Mouse (Mus musculus): Measurements from ENCODE around the gene Maz. TPM values are rescaled to one million over a fixed set of nuclear protein-coding genes. Genes with fewer than 3 reads are reported as not detected.
A peak's percentile ranks its signal among the peaks of the same experiment; 100 is the strongest.

The Maz gene
- 23.3 and 33.6 TPM in 2 replicates for polyA plus RNA-seq (2012; ENCODE audit: insufficient read depth, insufficient read length, missing spikeins)

DNA sequence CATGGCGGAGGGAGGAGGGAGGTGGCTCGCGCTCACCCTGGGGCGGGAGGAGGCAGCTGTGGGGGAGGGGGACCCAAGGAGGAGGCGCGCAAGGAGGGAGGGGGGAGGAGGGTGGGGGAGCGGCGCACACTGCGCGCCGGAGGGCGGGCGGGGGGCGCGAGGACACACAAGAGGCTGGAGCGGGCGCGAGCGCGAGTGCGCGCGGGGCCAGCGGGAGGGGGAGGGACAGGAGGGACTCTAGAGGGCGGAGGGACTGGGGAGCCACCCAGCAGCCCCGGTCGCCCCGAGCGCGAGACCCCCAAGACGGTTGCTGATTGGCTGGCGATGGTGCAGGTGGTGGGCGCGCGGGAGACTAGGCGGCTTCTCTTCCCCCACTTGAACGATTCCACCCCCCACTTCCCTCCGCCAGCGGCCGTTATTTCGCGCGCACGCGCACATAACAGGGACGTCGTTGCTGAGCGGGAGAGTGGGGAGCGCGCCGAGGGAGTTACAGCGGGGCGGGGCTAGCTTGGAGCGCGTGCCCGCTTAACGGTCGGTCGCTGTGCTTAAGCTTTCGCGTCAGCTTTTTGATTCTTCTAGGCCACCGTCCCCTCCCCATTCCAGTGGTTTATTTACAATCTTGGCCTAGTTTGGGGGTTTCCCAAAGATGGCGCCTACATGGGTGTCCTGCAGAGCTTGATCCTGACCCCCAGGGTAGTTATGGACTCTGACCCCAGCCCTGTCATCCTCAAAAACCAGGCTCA is at the start of gene Maz:
TSS of gene Maz (minus strand) at position 54 of the 743 bp plus-strand sequence.
- Histone ChIP-seq H3K27ac (replicated peaks; ENCODE audit: low read depth, low read length) (peak within 1 kb of the TSS; percentile 77), H3K4me1 (ENCODE audit: control insufficient read depth, insufficient read depth, insufficient read length, low read length) (peaks cover 5% of the 10 kb centered on the region), H3K4me3 (ENCODE audit: insufficient read depth, low read depth, low read length) (peak within 1 kb of the TSS; percentile 83)

DNA sequence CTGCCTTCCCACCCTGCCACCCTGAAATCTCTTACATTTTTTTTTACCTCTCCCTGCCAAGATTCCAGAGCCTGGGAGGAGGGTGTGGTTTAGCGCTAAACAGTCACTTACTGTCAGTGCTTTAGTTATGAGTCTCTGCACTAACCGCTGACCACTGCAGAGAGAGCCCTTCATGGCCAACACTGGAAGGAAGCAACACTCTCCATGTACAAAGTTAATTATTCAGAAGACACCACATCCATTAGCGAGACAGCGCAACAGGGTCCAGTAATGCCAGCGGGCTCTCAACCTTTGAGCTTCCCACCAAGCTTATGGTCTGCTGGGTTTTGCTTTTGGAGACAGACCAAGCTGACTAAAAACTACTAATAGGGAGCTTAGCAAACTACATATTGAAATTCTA is 49.4 kb upstream of the Maz start:
- H3K4me3 ChIP-seq (ENCODE audit: insufficient read depth, low read depth, low read length) = no peak overlapping the region
- H3K27ac ChIP-seq (replicated peaks; ENCODE audit: low read depth, low read length) = no peak overlapping the region
- no peaks in the 10 kb centered on the region for H3K4me1 ChIP-seq (ENCODE audit: control insufficient read depth, insufficient read depth, insufficient read length, low read length)

DNA sequence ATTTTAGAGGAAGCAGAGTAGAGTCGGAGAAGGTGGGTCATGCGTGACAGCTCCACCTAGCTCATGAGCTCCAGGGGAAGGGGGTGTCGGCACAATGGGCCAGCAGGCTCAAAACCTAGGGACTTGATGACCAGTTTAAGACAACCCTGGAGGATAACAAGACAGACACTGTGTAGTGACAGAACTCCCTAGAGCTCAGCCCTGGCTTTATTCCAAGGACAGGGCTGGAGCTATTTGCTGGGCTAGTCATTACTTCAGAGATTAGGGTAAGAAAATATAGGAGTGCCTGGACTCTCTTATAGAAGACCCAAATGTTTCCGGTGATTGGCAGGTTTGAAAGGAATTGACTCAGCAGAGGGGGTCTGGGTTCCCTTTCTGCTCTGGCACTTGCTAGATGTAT is 46.4 kb upstream of the Maz start:
- H3K27ac ChIP-seq (replicated peaks; ENCODE audit: low read depth, low read length) = no peak overlapping the region
- no peaks in the 10 kb centered on the region for H3K4me1 ChIP-seq (ENCODE audit: control insufficient read depth, insufficient read depth, insufficient read length, low read length)
- no peak overlapping the region for H3K4me3 ChIP-seq (ENCODE audit: insufficient read depth, low read depth, low read length)

DNA sequence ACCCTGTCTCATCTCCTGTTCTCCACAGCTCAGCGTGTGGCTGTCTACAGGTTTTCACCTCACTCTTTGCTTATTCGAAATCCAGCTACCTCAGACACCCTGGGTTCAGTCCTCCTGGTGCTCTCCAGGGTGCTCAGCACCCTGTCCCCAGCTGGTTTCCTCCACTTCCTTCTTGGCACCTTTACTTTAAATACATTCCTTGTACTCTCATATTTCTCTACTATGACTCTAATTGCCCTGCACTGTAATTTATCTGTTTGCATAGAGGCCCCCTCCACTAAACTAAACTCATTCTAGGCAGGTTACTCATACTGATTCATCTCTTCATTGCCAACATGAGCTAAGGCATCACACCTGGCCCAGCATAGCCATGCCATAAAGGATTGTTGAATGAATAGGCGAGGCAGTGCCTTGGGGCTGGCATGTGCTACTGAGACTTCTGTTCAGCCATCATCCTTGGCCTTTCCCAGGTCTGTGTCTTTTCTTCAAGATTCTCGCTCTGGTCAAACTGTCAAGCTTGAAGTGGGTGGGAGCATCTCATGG is 44.1 kb upstream of the Maz start:
- Histone ChIP-seq H3K27ac (replicated peaks; ENCODE audit: low read depth, low read length) (no peak overlapping the region), H3K4me3 (ENCODE audit: insufficient read depth, low read depth, low read length) (no peak overlapping the region), H3K4me1 (ENCODE audit: control insufficient read depth, insufficient read depth, insufficient read length, low read length) (no peaks in the 10 kb centered on the region)

DNA sequence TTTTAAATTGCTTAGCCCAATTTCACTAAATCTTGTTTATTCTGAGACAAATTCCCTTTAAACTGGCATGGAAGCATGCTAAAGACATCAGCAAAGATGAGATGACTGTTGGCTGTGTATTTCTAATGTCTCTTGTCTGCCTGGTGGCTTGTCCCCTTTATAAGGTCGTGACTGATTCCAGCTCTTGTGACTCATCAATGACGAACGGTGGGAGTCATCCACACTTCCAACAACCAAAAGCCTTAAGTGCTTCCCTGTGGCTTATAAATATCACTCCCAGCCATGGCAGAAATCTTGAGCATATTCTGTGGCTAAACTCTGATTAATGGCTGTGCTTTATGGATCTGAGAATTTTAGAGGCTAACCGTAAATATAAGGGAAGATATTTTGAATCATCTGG is 39.5 kb upstream of the Maz start:
- Histone ChIP-seq H3K4me3 (ENCODE audit: insufficient read depth, low read depth, low read length) (no peak overlapping the region), H3K27ac (replicated peaks; ENCODE audit: low read depth, low read length) (no peak overlapping the region), H3K4me1 (ENCODE audit: control insufficient read depth, insufficient read depth, insufficient read length, low read length) (no peaks in the 10 kb centered on the region)

DNA sequence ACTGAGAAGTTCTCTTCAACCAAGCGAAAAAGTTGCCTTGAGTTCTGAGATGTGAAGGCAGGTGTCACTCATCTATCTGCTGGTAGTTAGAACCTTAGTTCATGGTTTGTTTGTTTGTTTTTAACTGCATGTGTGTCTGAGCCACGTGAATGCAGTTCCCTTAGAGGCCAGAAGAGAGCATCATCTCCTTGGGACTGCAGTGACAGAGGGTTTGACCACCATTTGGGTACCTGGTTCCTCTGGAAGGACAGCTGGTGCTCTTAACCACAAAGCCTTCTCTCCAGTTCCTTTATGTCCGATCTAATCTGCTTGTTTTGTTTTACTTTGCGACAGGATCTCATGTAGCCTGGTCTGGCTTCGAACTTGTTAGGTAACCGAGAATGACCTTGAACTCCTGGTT is 38.7 kb upstream of the Maz start:
- no peak overlapping the region for H3K27ac ChIP-seq (replicated peaks; ENCODE audit: low read depth, low read length)
- no peaks in the 10 kb centered on the region for H3K4me1 ChIP-seq (ENCODE audit: control insufficient read depth, insufficient read depth, insufficient read length, low read length)
- no peak overlapping the region for H3K4me3 ChIP-seq (ENCODE audit: insufficient read depth, low read depth, low read length)

DNA sequence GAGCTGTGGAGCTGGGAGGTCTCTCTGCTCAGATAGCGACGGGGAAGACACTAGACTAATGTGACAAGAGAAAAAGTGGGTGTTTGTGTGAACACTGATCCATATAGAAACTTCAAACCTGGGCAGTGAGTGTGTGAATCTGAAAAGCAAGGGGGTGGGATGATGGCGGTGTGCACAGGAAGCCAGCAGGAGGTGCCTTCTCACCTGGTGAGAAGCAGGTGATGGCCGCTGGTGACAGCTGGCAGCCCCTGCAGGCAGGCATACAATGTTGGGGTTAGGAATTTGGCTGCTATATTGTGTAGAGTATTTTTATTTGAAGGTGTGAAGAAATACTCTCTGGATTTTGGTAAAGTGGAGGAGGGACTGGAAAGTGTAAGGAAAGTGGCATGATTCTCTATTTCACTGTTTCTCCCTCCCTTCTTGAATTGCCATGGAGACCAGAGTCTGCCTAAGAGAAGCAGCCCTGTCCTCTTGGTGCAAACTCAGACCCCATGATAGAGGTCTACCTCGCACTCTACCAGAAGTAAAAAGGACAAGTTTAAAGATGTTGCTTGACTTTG is 28.3 kb upstream of the Maz start:
- no peak overlapping the region for H3K4me3 ChIP-seq (ENCODE audit: insufficient read depth, low read depth, low read length)
- no peaks in the 10 kb centered on the region for H3K4me1 ChIP-seq (ENCODE audit: control insufficient read depth, insufficient read depth, insufficient read length, low read length)
- H3K27ac ChIP-seq (replicated peaks; ENCODE audit: low read depth, low read length) = no peak overlapping the region

DNA sequence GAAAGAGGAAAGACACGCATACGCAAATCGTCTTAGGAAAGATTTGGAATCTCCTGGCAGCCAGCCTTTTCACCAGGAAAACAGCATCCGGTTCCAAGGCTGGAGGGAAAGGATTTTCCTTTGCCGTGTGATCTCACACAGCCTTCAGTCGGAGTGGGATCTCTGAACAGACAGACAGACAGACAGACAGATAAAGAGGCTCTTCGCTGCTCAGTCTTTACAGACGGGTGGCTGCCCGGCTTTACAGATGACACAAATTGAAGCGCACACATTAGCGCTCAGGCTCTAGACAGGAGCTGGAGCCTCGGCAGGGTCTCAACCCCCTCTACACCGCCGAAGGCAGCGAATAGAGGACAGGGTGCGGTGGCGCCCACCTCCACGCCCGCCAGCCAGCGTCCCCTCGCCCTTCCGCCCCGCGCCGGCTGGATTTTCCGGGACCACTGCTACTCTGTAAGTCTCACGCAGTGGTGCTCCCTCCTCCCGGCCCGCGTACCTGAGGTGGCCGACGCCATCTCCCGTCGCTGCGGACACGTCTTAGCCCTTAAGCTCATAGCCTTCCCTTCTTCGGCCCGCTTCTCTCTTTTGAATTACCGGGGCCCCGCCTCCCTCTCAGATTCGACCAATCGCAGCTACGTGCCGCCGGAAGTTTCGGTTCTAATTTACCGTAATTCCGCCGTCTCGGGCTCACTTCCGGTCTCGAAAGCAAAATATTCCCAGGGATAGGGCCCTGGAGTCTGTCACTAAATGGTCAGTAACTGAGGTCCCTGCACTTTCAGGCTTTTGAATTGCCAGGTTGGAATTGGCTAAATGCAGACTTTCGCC is 15.2 kb upstream of the Maz start, which contains the start of gene Kif22:
TSS of gene Kif22 (minus strand) at position 621 of the 822 bp plus-strand sequence.
- H3K27ac ChIP-seq (replicated peaks; ENCODE audit: low read depth, low read length) = peak within 1 kb of the TSS; percentile 62
- H3K4me3 ChIP-seq (ENCODE audit: insufficient read depth, low read depth, low read length) = peak within 1 kb of the TSS; percentile 84
- no peaks in the 10 kb centered on the region for H3K4me1 ChIP-seq (ENCODE audit: control insufficient read depth, insufficient read depth, insufficient read length, low read length)

DNA sequence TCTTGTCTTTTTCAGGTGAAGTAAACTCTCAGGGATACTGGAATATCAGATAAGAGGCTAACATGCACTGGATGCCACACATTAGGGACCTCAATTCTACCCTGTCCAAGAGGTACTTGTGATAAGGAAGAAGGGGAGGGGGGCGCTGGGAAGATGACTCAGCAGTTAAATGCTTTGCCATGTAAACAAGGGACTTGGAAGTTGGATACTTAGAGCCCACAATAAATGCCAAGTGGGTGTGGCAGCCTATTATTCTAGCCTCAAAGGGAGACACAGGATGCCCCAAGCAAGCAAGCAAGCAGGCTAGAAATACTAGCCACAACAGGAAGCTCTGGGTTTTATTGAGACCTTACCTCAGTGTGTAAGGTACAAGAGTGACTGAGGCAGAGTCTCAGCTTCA is 4.4 kb upstream of the Maz start:
- Histone ChIP-seq H3K4me1 (ENCODE audit: control insufficient read depth, insufficient read depth, insufficient read length, low read length) (peaks cover 14% of the 10 kb centered on the region; the same call in 1 of the 2 replicates), H3K27ac (replicated peaks; ENCODE audit: low read depth, low read length) (no peak overlapping the region), H3K4me3 (ENCODE audit: insufficient read depth, low read depth, low read length) (no peak overlapping the region)

DNA sequence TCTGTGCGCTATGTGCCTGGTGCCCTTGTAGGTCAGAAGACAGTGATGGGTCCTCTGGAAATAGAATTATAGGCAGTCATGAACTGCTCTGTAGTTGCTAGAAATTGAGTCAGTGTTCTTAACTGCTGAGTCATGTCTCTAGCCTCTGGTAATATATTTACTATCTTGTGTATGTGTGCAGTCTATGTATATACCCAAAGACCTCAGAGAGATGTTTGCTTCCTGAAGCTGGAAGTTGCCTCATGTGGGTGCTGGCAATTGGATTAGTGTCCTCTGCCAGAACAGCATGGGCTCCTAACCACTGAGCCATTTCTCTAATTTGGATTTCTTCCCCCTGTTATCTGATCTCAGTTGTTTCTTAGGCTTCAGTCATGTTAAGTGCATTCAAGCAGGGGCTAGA is 3.3 kb upstream of the Maz start:
- Histone ChIP-seq H3K27ac (replicated peaks; ENCODE audit: low read depth, low read length) (no peak overlapping the region), H3K4me3 (ENCODE audit: insufficient read depth, low read depth, low read length) (no peak overlapping the region), H3K4me1 (ENCODE audit: control insufficient read depth, insufficient read depth, insufficient read length, low read length) (peaks cover 14% of the 10 kb centered on the region; the same call in 1 of the 2 replicates)

DNA sequence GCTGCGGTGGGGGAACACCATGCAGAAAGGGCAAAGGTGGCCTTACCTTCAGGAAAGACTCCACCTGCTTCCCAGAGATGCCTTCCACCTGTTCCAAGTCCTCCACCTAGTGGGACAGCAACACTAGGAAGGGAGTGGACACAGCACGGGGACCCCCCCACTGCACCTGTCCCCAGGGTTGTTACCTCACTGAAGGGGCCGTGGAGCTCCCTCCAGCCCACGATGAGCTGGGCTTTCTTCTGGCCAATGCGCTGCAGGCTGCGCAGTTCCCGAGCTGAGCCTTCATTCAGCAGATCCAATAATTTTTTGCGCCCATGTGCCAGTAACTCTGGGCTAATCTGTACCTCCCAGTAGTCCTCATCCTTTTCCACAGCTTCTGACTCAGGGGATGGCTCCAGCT is 1.0 kb upstream of the Maz start:
- Histone ChIP-seq H3K27ac (replicated peaks; ENCODE audit: low read depth, low read length) (peak overlapping the region; percentile 76), H3K4me1 (ENCODE audit: control insufficient read depth, insufficient read depth, insufficient read length, low read length) (peaks cover 5% of the 10 kb centered on the region), H3K4me3 (ENCODE audit: insufficient read depth, low read depth, low read length) (peak overlapping the region; percentile 74)

DNA sequence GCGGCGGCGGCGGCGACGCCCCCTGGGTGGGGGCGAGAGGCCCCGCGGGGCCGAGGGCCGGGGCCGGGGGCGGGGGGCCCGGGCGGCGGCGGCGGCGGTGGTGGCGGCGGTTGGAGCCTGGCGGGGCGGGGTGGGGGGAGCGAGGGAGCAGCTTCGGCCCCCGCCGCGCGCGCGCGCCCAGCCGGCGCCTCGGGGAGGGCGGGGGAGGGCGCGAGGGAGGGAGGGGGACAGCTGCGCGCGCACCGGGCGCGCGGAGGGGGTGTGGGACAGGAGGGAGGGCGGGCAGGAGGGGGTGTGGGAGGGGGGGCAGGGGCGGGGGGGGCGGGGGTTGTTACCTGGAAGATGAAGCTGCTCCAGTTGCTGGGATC is 237 bp downstream of the Maz start:
- H3K4me3 ChIP-seq (ENCODE audit: insufficient read depth, low read depth, low read length) = peak overlapping the region; percentile 83
- H3K4me1 ChIP-seq (ENCODE audit: control insufficient read depth, insufficient read depth, insufficient read length, low read length) = peaks cover 5% of the 10 kb centered on the region
- no peak overlapping the region for H3K27ac ChIP-seq (replicated peaks; ENCODE audit: low read depth, low read length)

DNA sequence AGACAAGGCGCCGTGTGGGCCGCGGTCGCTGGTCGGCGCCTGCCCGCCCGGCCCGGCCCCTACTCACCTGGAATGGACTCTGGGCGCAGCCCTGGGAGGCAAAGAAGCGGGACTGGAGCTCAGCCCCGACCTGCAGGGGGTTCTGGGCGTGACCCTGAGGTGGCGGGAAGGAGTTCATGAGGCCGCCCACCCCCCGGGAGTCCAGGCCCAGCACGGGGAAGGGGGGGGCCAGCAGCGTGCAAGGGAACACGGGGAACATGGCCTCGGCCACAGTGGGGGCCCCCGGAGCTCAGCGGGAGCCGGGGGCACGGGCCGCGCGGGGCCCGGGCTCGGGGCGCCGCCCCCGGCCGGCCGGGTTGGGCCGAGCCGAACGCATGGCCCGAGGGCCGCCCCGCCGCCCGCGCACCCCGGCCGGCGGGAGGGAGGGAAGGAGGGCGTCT is 656 bp downstream of the Maz start:
- peaks cover 5% of the 10 kb centered on the region for H3K4me1 ChIP-seq (ENCODE audit: control insufficient read depth, insufficient read depth, insufficient read length, low read length)
- H3K4me3 ChIP-seq (ENCODE audit: insufficient read depth, low read depth, low read length) = peak overlapping the region; percentile 83
- peak overlapping the region; percentile 68 for H3K27ac ChIP-seq (replicated peaks; ENCODE audit: low read depth, low read length)

DNA sequence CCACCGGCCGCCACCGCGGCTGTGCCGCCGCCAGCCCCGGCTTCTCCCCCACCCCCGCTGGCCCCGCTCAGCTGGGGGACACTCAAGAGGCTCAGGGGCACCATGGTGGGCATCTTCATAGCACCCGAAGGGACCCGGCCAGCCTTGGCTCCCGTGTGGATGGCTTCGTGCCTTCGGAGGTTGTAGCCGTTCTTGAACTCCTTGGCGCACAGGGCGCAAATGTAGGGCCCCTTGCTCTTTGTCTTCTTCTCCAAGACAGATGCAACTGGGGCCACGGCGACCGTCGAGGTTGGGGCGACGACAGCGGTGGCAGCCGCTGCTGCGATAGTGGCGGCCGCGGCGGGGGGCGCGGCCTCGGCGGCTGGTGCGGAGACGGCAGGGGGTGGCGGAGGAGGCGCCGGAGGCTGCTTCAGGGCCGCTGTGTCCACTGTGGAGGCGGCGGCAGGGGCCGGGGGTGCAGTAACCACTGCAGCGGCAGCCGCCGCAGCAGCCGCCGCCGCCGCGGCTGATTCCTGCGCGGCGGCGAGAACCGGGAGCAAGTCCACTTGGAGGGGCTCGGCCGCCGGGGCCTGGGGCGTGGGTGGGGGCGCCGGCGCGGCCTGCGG is 1.2 kb downstream of the Maz start:
- Histone ChIP-seq H3K4me1 (ENCODE audit: control insufficient read depth, insufficient read depth, insufficient read length, low read length) (peaks cover 5% of the 10 kb centered on the region), H3K27ac (replicated peaks; ENCODE audit: low read depth, low read length) (peak overlapping the region; percentile 68), H3K4me3 (ENCODE audit: insufficient read depth, low read depth, low read length) (peak overlapping the region; percentile 83)

Measured in brown adipose tissue, adult 24 weeks (tissue).